Mouse (Mus musculus) inflammation-experienced regulatory T-cells, adult 6 months (primary cell): ENCODE measurements around the gene Rpl38. TPM values are rescaled to one million over a fixed set of nuclear protein-coding genes. Genes with fewer than 3 reads are reported as not detected.
"Not testable (repeated sequence)": the region's sequence is repeated elsewhere in the genome, so short reads cannot be mapped to it uniquely, and the experiment has no call there.

Experiments used
- ATAC-seq: one replicate; pipeline ENCODE4 v1.8.0; 2017
- polyA plus RNA-seq, 3 experiments: library from polyadenylated mRNA; unstranded; fragments of 100-300 nt; shearing (Covaris generic); gene quantifications; one replicate each; pipeline ENCODE4 v1.2.1; 2017

Gene Rpl38
- polyA plus RNA-seq, 3 experiments from 2014 or later = 884 to 1,360 (median 1,230) TPM

DNA sequence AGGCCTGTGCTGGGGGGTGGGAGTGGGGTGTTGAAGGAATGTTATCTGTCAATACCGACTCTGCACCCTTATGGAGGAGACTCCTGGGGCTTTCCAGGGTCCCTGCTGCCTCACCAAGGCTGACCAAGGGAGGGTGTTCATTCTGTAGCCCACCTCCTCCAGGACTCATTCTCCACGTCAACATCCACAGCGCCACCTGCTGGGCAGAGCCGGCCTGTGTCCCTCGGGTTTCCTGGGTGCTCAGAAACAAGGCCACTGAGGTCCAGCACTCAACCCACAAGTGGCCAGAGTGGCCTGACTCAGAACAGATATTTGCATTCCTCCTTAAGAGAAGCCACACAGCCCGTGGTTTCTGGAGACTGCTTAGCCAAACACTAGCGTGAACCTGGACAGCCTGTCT, 10.6 kb upstream of the Rpl38 start:
- no peak for ATAC-seq

DNA sequence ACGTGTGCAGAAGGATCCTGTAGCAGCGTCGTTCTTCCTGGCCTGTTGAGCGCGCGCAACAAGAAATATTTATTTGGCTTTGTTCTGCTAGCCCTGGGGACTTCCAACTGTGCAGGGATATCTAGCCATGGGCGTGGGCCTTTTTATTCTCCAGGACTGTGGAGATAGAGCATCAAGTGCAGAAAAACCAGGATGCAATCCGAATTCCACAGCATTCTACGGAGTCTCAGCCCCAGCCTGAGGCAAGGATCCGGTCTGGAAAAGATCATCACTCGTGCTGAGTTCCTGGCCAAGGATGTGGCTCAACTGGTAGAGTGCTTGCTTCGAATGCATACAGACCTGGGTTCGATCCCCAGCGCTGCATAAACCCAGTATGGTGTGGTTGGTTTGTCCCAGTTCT, 6.2 kb upstream of the Rpl38 start:
- ATAC-seq = no peak

DNA sequence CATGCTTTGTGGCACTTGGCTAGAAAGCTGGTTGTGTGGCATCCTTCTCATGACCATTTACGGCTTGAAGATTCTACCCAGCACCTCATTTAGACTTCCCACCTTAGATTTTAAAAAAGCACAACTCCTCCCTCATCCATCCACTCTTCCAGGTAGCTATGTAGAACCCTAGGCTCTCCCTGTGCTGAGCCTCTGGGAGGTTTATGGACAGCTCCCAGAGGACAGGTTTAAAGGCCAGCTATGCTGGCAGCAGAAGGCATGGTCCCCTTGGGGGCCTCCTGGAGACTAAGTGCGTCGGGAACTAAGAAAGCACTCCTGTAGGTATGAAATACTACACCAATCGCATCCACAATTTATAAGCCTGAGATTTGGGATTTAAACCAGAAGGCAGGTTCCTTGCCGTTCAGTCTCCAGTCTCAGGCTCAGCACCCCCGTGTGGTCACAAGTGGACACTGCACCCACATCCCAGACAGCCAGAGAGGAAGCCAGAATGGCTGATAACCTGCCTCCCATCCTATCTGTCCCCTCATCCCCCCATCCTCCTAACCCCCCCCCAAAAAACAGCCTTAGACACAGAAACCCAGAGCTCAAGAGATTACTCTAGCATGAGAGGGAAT, 5.5 kb upstream of the Rpl38 start:
- no peak for ATAC-seq

DNA sequence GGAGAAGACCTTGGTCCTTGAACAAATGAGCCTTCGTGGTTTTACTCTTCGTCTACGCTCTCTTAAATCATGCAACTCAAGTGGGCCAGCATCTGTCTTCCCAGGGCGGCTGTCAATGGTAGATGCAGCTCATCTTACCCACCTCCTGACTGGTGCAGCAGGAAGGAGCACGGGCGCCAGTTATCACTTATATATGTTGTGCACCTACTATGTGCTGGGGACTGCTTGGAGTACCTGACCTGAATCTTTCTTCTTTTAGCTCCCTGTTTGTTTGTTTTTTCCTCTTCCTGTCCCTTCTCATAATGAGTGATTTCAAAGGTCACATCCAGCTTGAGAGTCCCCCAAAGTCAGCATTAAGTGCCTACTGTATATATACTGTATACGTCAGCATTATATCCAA, 4.2 kb upstream of the Rpl38 start:
- ATAC-seq = no peak

DNA sequence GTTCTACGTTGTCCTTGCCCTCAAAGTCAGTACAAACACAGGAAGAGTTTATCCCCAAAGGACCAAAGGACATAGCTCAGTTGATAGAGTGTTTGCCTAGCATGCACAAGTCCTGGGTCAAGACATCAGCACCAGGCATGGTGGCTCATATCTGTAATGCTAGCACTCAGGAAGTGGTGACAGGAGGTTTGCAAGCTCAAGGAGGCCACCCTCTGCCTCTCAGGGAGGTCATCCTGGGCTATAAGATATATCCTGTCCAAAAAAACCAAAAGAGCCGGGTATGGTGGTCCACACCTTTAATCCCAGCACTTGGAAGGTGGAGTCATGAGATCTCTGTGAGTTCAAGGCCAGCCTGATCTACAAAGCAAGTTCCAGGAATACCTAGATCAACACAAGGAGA, 2.9 kb upstream of the Rpl38 start:
- no peak for ATAC-seq

DNA sequence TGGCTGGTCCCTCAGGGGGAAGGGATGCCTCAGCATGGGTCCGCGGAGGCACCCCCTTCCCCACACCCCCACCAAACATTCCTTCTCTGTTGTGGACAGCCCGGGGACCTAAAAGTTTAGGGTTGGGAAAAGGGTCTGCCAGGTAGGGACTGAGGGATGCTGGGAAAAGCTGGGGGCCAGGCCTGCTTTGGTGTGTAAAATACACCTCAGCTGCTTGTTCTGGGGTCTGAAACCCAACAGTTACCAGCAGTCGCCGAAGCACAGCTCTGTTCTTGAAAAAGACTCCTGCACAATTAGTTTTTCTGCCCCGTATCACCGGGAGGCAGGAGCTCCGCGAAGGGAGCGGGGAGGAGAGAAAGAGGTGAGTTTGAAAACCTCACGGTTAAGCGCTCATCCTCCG, 1.5 kb upstream of the Rpl38 start:
- no peak for ATAC-seq

DNA sequence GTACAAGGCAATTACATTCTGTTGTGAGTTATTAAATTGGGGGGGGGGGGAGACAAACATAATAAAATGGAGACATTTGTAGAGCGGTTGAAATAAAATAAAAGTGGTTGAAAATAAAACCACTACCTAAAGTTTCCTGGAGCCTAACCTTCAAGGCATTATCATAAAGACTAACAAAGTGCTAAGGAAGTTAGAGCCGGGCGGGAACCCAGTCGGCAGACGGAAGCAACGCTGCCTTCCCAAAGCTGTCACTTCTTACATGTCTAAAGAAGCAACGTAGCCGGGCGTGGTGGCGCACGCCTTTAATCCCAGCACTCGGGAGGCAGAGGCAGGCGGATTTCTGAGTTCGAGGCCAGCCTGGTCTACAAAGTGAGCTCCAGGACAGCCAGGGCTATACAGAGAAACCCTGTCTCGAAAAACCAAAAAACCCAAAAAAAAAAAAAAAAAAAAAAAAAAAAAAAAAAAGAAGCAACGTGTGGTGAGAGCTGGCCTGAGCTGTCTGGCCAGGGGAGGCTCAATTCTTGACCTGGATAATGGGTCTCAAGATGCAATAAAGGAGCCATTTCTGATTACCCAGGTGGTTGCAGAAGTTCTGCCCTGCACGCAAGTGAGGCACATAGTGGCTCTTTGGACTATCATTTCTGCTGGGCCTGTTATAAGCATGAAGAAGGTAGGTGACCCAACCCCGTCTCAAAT, 940 bp upstream of the Rpl38 start:
- ATAC-seq = no peak

DNA sequence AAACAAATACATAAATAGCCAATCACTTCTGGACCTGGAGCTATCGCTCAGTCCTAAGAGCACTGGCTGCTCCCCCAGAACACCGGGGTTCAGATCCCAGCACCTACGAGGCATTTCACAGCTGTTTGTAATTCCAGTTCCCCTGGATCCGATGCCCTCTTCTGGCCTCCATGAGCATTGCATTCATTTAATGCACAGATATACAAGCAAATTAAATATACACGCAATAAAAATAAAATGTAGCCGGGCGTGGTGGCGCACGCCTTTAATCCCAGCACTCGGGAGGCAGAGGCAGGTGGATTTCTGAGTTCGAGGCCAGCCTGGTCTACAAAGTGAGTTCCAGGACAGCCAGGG, 415 bp upstream of the Rpl38 start:
- not testable (repeated sequence) for ATAC-seq

DNA sequence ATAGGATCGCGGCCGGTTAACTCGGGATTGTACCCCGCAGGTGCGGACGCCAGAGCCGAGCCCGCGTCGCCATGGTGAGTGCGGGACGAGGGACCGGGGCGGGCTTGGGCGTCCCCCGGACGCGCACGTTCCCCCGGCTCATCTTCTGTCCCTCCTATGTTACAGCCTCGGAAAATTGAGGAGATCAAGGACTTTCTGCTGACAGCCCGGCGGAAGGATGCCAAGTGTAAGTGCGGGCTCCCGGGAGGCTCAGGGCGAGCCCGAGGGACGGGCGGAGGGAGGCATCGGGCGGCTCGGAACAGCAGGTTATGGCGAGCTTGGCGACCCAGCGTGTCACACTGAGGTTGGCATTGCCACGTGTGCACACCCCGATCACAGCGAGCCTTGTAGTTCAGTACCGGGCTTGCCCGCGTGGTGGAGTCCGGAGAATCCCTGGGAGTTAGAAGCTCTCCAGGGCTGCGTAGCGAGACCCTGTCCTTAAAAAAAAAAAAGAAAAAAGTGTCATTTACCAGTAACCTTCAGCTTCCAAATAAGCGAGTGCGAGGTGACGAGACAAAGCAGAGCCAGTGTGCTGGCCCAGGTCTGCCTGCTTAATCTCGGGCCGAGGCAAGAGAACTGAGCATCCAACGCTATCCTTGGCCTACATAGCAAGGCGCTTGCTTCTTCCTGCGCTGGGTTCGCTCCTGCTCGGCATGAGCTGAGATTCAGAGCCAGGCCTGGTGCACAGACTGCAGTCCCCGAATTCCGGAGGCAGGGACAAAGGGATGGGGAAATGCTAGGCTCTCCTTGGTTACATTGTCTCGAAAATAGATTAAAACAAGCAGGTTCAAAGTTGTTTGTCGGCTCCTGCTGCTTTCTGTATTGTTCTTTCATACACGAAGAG, 658 bp downstream of the Rpl38 start:
- peak; percentile 69 for ATAC-seq

DNA sequence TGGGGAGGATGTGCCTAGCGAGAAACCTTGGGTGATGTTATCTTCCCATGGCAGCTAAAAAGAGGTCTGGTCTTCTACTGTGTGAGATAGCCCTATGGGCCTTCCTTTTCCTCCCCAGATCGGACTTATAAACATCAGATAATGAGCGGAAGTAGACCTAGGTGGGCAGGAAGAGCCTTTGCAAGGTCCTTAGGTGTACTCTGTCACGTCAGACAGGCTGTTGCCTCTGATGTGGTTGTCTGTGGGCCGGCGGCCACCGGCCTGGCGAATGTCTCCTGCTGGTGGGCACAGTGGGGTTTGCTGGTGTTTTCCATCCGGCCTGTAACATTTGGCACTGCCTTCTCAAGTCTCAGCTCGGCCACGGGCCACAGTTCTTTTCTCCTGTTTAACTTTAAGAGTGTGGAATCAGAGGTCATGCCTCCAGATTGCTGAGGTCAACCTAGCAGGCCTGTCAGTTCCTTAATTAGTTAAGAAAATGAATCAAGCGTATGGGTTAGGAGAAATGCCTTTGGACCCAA, 1.4 kb downstream of the Rpl38 start:
- peak; percentile 51 for ATAC-seq

DNA sequence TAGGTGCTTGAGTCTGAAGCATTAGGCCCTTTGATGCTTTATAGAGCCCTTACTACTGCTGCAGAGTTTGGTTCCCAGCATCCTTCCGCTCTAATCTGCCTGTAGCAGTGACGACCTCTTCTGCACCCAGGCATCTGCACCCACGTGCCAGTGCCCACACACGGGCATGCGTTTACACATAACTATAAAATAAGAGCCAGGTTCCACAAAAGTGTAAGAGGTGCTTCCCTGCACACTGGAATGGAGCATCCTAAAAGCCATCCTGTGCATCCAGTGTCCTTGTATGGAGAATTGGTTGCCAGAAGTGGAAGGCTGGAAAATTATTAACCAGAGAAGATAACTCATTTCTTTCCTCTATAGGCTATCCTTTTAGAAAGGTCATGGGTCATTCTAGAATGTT, 2.8 kb downstream of the Rpl38 start:
- no peak for ATAC-seq

DNA sequence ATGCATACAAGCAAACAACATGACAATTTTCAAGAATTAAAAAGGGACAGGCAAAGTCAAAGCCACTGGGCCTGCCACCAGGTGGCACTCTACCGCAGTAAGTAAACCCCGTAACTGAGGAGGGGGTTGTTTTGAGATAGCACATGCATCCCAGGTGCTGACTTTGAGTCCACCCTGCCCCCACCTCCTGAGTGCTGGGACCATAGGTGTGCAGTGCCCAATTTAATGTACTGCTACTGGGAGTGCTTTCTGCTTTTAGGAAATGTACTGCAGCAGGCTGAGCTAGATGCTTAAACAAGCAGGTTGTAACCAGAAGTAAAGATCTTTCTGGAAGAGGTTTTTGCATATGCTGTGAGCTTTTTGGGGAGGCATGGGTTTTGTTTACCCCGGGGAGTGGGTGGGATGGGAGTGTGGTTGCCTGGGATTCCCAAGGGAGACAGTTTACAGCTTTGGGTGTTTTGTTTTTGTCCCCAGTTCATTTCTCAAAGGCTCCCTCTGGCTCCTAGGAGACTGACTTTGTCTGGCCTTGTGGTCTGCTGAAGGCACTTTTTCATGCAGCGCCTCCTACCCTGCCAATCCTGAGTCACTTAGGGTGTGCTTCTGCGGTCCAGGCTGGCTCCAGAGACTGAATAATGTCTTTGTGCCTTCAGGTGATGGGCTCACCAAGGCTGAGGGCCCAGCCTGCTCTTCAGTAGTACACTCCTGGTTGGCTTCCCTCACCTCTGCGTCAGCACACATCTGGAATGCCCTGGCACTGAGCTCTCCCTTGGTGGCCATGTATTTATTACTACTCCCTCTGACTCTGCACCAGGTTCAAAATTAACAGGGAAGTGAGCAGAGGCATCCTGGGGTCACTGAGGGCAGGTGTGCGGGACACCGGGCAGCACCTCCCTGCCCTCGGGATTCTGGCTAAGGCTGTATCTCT, 4.7 kb downstream of the Rpl38 start:
- ATAC-seq = no peak

DNA sequence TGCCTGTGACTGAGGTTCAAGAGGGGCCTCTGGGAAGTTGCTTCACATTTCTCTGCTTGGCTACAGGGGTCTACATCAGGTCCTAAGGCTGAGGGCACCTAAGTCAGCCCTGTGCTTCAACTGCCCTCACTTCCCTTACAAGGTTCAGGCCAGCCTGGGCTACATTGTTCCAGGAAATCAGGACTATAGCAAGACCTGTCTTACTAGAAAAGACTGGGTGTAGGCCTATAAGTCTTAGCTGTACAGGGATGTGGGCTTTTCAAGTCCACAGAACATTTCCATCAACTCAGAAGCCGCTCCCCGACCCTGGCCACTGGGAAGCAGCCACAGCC, 5.4 kb downstream of the Rpl38 start:
- ATAC-seq = no peak

DNA sequence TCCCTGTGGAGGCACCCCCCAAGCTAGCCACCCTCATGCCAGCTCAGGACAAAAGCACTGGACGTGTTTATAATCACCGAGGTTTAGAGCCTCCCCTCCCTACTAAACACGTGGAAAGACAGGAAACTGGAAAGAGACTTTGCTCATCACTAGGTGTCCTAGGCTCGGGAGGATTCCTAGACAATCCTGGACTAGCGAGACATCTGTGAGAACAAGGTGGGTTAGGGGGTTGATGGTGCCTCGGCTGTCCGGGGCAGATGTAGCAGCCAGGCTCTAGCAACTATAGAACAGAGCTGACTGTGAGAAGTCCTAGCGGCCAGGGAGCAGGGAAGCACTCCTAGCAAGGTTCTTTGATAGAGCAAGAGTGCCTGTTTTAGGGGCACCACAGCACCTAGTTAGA, 5.9 kb downstream of the Rpl38 start:
- no peak for ATAC-seq

DNA sequence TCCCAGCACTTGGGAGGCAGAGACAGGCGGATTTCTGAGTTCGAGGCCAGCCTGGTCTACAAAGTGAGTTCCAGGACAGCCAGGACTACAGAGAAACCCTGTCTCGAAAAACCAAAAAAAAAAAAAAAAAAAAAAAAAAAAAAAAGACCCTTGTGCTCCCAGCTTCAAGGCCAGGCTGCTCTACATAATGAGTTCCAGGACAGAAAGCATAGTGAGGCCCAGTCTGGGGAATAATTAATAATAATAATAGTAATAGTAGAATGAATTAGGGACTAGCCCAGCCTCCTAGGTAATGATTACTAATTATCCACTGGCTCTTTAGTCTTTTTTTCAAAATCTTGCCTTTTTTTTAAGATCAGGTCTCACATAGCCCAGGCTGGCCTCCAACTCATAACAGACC, 6.5 kb downstream of the Rpl38 start:
- not testable (repeated sequence) for ATAC-seq

DNA sequence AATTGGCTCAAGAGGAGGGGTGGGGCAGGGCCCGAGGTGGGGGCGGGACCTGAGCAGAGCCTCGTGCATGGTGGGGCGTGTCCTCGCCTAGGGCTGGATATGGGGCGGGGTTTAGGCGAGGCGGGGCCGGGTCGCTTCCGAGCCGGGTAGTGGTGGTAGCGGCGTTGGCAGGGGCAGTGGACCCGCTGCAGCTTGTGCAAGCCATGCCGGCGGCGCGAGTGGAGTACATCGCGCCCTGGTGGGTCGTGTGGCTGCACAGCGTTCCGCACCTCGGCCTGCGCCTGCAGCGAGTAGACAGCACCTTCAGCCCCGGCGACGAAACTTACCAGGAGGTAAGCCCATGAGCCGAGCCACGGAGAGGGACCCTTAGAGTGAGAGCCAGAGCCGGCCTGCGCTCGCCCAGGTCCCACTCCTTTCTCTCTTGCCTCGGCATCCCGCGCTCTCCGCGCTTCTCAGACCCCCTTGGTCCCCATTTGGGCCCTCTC, 7.1 kb downstream of the Rpl38 start, which contains the start of gene Ttyh2:
Gene Ttyh2 (plus strand): TSS at position 91 of the 485 bp plus-strand sequence.
- ATAC-seq = peak; percentile 60

DNA sequence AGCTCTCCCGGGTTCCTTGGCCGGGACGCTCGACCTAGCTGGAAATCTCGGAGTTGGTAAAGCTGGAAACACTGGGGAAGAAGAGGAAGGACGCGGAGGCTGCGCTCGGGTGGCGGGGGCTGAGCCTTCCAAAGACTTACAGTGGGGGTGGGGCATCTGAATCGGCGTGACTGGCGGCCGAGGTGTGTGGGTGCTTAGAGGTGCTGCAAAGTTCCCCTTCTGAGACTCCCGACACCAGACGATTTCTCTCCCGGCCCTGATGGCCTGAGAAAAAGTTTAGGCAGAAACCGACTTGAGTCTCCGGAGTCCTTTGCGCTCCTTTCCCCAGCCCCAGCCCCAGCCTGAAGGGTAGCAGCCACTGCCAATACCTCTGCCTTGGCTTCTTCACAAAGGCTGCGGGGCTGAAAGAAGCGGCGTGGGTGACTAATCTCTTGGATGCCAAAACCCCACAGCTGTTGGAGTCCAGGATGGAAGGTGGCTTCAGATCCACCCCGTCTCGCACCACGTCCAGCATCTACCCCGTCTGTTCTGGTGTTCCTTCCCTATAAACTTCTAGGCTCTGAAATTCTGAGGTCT, 7.6 kb downstream of the Rpl38 start:
- ATAC-seq = no peak

DNA sequence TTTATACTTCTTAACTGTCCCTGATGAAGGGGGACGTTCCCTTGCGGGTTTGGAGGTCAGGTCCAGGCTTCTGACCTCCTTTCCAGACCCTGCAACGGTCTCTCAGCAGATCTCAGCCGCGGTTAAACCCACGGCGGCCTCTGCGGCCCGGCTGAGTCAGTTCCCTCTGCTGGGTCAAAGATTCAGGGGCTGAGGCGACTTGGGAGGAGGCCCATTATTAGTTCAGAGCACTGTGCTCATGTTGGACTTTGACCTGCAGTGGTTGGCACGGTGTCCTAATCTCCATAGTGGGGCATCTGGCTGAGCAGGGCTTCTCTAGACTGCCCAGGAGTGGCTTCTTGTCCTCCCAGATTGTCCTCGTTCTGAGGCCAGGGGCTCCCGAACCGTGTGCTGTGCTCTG, 8.1 kb downstream of the Rpl38 start:
- no peak for ATAC-seq

DNA sequence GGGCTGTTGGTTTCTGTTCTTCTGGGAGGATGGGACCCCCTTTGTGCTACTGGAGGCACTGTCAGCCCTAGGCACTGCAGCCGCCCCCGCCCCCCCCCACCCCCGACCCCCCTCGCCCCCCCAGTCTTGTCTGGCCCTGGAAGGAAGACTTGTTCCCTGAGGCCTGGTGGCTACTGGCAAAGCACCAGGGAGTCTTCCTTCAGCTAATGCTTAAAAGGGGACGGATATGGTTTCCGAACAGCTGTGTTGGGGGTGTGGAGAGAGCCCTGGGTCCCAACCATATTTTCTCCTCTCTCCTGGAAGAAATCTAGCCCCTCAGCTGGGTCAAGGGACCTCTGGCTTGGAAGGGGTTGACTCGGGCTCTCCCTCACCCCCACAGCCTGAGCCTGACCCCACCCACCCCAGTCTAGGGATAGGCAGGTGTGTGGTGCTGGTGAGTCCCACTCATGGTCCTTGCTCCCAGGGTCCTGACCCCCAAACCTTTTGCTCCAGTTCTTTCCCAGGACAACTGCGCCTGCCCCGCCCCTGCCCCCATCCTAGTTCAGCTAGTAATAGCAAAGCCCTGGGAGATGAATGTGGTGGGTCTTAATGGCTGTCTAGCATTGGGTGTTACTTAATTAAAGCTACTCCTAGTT, 8.7 kb downstream of the Rpl38 start:
- no peak for ATAC-seq

DNA sequence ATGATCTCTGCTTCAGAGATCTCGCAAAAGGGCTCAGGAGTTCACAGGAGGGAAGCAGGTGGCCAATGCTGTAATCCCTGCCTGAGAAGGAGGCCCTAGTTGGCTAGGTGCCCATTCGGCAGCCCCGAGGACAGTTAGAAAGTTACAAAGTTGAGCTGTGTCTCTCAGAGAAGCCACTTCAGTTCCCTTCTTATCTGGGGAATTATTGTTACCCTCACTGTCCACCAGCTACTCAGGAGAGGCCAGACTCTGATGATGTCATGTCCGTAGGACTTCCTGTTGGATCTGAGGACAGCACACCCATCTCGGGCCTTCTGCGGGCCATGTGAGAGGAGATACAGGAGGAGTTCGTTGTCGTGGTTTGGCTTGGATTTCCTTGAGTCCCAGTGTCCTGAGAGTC, 11.3 kb downstream of the Rpl38 start:
- no peak for ATAC-seq

DNA sequence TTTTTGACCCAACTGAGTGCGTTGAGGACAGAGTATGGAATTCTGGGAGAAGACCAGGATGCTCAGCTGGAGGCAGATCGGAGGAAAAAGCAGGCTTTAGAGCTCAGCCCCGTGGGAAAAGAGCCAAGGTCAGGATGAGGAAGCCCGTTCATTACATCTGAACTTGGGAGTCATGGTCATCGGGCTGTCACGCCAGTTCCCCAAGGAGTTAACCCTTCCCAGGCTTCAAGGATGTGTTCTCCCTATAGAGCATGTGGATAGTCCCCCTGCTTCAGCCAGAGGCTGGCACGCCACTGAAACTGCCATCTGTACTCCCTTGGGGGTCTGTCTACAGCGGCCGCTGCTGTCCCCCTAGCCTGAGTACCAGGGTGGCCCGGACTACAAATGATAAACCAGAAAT, 12.0 kb downstream of the Rpl38 start:
- no peak for ATAC-seq

DNA sequence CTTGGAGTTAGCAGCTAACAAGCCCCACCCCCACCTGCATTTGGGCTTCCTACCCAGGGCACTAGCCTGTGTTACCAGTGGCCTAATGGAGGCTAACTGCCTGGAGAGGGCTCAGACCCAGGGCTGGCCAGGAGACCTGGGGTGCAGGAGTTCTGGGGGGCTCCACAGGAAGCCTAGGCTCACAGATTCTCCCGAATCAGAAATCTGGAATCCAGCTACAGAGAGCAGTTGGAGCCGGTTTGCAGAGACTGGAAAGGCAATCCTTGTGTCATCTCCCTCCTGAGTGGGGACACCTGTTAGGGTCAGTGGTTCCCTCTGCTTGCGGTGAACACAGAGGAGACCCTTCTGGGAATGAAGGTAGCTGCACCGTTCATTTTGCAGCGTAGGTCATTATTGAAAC, 12.7 kb downstream of the Rpl38 start:
- ATAC-seq = no peak
